Mouse (Mus musculus) Patski (cell line): ENCODE results near the gene Tent5c. TPM values are rescaled to one million over a fixed set of nuclear protein-coding genes. Genes with fewer than 3 reads are reported as not detected.

Experiments
- ATAC-seq: fragments of 100-300 bp; one replicate; pipeline ENCODE4 v1.8.0; 2021
- CTCF ChIA-PET: fragments of 350-600 bp; sonication (Branson Sonifier 250); formaldehyde crosslinking; loops from one replicate; lab custom pipeline; 2022; ENCODE audit warnings: inconsistent platforms; lab: Charles Lee
- POLR2A ChIA-PET: fragments of 350-600 bp; sonication (Branson Sonifier 250); formaldehyde crosslinking; loops from one replicate; lab custom pipeline; 2022; ENCODE audit warnings: antibody characterized with exemption, inconsistent platforms; lab: Charles Lee
- DNase-seq: peaks from one replicate; pipeline ENCODE4 v3.0.0-alpha.2; 2011; ENCODE audit warnings: low read depth, low spot score
- H3K27me3 ChIP-seq: fragments of 371-371 bp; one replicate; pipeline ENCODE4 v1.5.1; 2021
- CTCF ChIP-seq: fragments of 100-300 bp; IDR thresholded peaks from one replicate; pipeline ENCODE4 v1.5.1; 2021
- in situ Hi-C: fragments of 300-500 bp; cut with MboI; formaldehyde crosslinking; loops from 3 replicates; pipeline ENCODE4 v1.11.1; 2018; ENCODE audit warnings: low pct_unique_long_range_greater_than_20kb, mixed read lengths
- polyA plus RNA-seq: library from polyadenylated mRNA; unstranded; gene quantifications from one replicate; pipeline ENCODE4 v1.2.3, GENCODE M21; 2021

Tent5c gene
- polyA plus RNA-seq, 1 experiment from 2014 or later, result 8.4 TPM

DNA sequence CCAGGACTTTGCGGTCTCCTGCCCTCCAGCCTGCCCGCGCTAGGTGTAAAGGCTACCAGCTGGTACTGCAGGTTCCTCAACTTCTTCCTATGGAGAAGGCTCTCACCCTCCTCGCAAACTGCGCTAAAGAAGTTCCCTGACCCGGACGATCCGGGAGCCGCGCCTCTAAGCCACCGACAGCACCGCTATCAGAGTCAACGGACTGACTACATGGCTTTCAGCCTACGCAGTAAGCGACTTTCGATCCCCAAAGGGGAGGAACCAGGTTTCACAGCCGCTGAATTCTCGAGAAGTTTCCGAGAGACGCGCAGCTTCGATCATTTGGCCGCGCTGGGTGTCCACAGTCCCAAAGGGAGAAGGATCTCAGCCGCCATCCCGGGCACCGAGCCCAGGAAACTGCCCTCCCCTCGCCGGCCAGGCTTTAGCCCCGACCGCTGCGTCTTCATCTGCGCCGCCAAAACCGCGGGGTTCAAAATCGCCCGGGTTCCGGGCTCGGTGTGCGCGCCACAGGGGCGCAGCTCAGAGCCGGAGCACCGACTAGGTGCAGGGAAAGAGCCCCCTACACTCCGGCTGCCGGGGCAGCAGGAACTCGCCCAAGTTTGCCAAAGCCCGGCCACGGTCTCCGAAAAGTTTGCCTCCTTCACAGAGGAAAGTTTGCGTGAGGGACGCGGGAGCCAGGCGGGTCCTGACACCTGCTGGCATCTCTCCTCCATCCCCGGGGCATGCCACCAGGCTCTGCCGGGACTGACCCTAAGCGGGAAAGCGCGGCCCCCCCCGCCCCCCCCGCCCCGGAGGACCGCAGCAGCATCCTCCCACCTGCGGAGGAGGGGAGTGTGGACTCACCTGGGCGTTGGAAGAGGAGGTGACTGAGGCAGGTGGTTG, 632 bp downstream of the Tent5c start:
- H3K27me3 ChIP-seq, result no peaks in the 10 kb centered on the region
- no peak for TF ChIP-seq CTCF
- ChIA-PET POLR2A (interaction anchor here (0.9 to 1.4 kb wide), 4 partner anchors 9 to 66 kb away, joined by 3 to 5 read pairs (median 4); no protein-coding TSS in a partner anchor), CTCF (interaction anchor here (0.8 to 3.6 kb wide), 4 partner anchors 22 to 127 kb away, joined by 3 to 8 read pairs (median 3); no protein-coding TSS in a partner anchor)
- DNase-seq, result no peak
- in situ Hi-C loops, result no loop called here
- peak; percentile 33 for ATAC-seq

DNA sequence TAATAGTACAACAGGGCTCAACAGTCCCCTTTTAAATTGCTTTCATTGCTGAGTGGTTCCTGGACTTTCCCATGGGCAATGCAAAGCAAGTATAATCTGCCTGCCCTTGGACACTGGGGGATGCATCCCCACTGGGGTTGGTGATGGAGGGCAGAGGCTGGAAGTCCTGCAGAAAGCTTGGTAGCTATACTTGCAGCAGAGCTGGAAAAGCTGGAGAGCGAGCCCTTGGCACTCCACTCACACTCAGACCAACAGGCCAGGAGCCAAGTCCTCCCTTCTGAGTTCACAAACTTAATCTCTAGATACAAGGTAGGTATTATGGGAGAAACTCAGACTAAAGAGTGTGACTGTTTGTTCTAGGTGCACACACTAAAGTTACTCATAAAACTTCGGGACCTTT, 2.1 kb downstream of the Tent5c start:
- no peaks in the 10 kb centered on the region for H3K27me3 ChIP-seq
- CTCF ChIA-PET, result interaction anchor here (0.9 to 4.9 kb wide), 8 partner anchors 10 to 261 kb away, joined by 3 to 20 read pairs (median 4); no protein-coding TSS in a partner anchor
- TF ChIP-seq CTCF, result no peak
- POLR2A ChIA-PET, result interaction anchor here (0.5 to 1.3 kb wide), 3 partner anchors 8 to 1352 kb away, joined by 3 to 5 read pairs (median 3); no protein-coding TSS in a partner anchor
- DNase-seq (no peak), ATAC-seq (no peak)
- in situ Hi-C loops, result no loop called here

DNA sequence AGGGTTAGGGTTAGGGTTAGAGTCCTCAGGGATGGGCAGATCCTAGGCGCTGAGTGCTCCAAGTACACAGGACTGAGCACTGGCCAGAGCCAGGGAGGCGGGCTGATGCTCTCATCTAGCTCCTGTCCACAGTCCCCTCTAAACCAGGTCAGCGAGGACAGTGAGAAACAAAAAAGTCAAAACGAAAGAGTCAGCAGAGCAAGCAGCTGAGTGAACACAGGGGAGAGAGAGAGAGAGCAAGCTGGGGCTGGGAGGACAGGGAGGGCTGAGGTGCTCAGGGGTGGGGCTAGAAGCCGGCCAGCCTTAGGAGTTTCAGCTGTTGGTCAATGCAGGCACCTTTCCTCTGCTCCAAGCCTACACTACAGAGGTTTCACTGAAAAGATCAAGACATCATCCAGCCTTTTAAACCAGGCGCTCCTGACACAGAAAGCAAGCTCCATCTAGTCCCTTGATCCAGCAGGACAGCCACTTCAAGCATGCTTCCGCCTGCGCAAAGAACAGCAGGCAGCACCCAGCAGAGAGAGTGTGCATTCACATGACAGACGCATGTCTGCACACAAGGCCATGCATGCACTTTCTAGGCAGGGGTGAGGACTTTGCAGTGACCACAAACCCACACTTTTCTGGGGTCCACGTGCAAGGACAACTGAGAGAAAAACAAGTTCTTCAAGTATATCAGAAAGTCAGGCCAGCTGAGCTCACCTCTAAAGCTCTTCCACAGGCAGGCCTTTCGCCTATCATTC, 3.6 kb downstream of the Tent5c start:
- no peaks in the 10 kb centered on the region for H3K27me3 ChIP-seq
- TF ChIP-seq CTCF, result no peak
- ChIA-PET POLR2A (interaction anchor here (0.6 kb wide), 1 partner anchor 193 kb away, joined by 5 read pairs; no protein-coding TSS in a partner anchor), CTCF (interaction anchor here (0.8 to 4.9 kb wide), 4 partner anchors 11 to 127 kb away, joined by 3 to 20 read pairs (median 4); no protein-coding TSS in a partner anchor)
- DNase-seq (no peak), ATAC-seq (no peak)
- in situ Hi-C loops, result no loop called here

DNA sequence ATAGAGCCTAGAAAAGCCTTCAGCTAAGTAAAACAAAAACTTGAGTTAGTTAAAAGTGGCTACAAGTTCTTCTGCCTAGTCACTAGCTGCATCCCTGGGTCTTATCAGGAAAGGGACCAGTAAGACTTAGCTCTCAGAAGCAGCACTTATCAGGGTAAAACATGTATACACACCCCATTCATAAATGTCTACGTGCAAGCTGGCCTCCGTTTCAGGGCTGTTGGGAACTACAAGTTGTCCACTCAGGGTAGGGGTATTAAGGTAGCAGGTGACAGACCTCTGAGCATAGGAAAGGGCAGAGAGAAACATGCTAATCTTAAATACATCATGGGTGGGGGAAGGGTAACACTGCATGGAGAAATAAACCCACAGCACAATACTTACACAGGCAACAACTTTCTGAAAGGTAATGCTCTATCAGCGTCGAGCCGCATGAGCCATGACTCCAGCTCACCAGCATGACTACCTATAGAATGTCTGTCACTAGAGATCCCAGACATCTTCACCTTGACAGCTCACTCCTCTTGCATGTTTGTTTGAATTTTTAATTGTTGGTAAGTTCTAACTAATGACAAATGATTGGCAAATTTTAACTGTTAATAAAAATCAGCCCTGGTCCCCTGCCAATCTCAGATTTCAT, 6.0 kb downstream of the Tent5c start:
- CTCF ChIA-PET, result interaction anchor here (1.2 to 4.9 kb wide), 3 partner anchors 9 to 72 kb away, joined by 3 to 20 read pairs (median 4); no protein-coding TSS in a partner anchor
- POLR2A ChIA-PET, result no interaction called here
- DNase-seq, result no peak
- no peak for TF ChIP-seq CTCF
- no peak for ATAC-seq
- in situ Hi-C loops, result no loop called here
- H3K27me3 ChIP-seq, result no peaks in the 10 kb centered on the region

DNA sequence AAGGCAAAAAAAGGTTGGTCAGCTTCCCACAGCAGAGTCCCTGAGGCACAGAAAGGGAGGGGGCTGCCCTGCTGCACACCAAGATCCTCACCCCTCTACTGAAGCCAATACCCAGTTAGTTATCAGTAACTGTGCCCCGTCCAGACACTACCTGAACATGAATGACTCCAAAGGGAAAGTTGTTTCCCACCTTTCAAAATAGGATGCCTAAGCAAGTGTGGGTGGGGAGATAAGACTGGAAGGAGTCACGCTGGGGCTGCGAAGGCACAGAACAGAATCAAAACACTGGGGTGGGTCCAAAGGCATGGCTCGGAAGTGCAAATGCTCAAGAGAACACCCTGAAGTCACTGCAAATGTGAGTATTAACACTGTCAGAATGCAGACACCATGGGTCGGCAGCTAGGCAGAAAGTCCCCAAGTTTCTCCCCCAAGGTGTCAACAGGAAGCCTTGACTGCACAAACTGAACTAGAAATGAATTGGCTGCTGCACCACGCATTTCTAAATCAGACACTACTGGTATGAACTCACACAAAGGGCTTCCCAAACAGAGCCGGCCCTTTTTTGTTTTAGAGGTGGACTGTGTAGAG, 6.7 kb downstream of the Tent5c start:
- no peak for TF ChIP-seq CTCF
- DNase-seq, result no peak
- no peaks in the 10 kb centered on the region for H3K27me3 ChIP-seq
- no peak for ATAC-seq
- POLR2A ChIA-PET, result no interaction called here
- CTCF ChIA-PET, result interaction anchor here (1.5 to 4.9 kb wide), 3 partner anchors 8 to 16 kb away, joined by 5 to 20 read pairs (median 6); no protein-coding TSS in a partner anchor
- in situ Hi-C loops, result no loop called here

DNA sequence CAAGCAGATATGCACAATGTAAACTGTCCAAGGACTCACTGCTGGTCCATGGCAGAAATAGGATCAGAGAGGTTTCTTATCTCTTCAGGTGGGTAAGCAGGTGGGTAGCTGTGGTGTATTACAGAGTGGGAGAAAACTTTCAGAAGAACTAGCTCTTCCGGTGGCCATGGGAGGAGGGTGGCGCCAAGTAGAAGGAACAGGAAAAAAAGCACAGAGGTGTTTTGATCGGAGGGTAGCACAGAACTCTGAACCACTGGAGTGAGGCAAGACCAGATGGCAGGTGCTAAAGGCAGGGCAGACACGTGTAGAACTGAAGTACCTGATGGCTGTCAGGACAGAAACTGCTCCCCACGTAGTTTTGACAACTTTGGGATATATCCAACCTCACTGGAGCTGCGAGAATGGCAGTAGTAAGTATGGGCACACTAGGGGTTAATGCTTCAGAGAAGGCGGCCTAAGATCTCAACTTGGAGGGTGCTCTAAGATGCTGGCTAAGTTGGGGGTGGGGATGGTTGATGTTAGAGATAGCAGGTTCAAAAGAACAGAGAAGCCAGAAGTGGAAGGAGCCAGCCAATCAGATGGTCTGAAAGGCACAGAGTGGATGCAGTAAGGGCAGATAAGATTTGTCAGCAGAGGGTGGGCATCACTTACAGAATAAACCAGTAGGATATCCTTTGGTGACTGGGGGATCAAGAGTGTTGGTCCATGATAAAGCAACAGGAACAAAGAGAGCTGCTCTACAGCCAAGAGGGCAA, 8.7 kb downstream of the Tent5c start:
- no peak for ATAC-seq
- no peak for TF ChIP-seq CTCF
- DNase-seq, result no peak
- no peaks in the 10 kb centered on the region for H3K27me3 ChIP-seq
- CTCF ChIA-PET, result interaction anchor here (1.8 kb wide), 1 partner anchor 11 kb away, joined by 6 read pairs; no protein-coding TSS in a partner anchor
- POLR2A ChIA-PET, result interaction anchor here (1.5 kb wide), 1 partner anchor 9 kb away, joined by 3 read pairs; no protein-coding TSS in a partner anchor
- in situ Hi-C loops, result no loop called here

DNA sequence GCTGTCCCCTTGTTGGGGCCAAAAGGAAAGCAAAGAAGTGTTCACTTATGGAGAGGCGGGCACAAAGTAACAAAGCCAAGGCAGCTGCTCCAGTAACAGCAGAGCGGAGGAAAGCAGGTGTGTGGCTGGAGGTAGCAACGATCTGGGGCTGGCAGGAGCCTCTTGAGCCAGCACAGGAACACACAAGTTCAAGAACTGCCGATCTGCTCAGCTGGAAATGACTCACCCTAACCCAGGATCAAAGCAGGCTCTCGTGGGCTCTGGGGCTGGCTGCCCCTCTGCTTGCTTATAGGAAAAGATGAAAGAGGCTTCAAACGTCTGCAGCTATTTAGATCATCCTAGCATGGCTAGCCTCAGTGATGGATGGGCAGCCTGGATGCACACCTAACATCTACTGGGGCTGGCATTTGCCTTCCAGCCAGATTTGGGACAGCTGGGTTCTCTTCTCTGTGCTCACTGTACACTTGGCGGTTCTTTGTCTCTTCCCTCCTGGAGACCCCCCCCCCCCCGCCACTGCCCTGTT, 14.1 kb downstream of the Tent5c start:
- ChIA-PET POLR2A (interaction anchor here (0.7 to 1.1 kb wide), 2 partner anchors 10 to 14 kb away, joined by 5 read pairs; partner anchors contain the start of gene Tent5c), CTCF (interaction anchor here (3.3 kb wide), 1 partner anchor 9 kb away, joined by 20 read pairs; no protein-coding TSS in a partner anchor)
- H3K27me3 ChIP-seq, result no peaks in the 10 kb centered on the region
- ATAC-seq (peak; percentile 11), DNase-seq (no peak)
- TF ChIP-seq CTCF, result no peak
- in situ Hi-C loops, result no loop called here

DNA sequence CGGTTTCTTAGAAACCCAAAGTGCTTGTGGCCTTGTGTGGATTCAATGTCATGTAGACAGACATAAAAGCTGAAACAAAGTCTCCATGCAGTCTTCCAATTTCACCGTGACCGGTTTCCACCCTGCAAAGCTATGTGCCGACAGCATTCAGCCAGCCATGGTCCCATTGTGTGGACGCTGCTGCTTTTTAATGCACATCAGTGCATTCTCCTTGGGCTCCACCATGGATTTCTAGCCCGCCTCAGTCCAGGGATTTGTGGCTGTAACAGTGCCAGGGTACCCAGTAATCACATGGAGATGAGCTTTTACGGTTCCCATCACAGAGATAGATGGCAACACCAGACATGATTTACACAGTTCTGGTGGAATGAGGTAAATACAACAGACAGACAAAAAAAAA, 14.6 kb downstream of the Tent5c start:
- in situ Hi-C loops, result no loop called here
- H3K27me3 ChIP-seq, result no peaks in the 10 kb centered on the region
- no peak for DNase-seq
- no peak for ATAC-seq
- TF ChIP-seq CTCF, result no peak
- ChIA-PET CTCF (interaction anchor here (3.3 kb wide), 1 partner anchor 10 kb away, joined by 20 read pairs; no protein-coding TSS in a partner anchor), POLR2A (interaction anchor here (0.7 to 1.1 kb wide), 2 partner anchors 10 to 15 kb away, joined by 5 read pairs; partner anchors contain the start of gene Tent5c)
